Mouse (Mus musculus) forebrain, embryonic 12.5 days (tissue): ENCODE results near the gene Gngt2. TPM values are rescaled to one million over a fixed set of nuclear protein-coding genes. Genes with fewer than 3 reads are reported as not detected.

Source experiments
- ATAC-seq: fragments of 200-750 bp; cut with Nextera tagmentation; 2 replicates; pipeline ENCODE4 v1.8.0; 2017; ENCODE audit warnings: moderate TSS enrichment; ENCODE audit not compliant: low FRiP score
- H3K27ac ChIP-seq: fragments of 300-500 bp; sonication (generic); 2 replicates; pipeline ENCODE4 v1.5.1; 2016; ENCODE audit warnings: mild to moderate bottlenecking
- H3K27me3 ChIP-seq: fragments of 300-500 bp; sonication (generic); 2 replicates; pipeline ENCODE4 v1.6.1; 2016; ENCODE audit warnings: mild to moderate bottlenecking
- H3K36me3 ChIP-seq: fragments of 300-500 bp; sonication (generic); replicated peaks from 2 replicates; pipeline ENCODE4 v1.6.1; 2016; ENCODE audit warnings: mild to moderate bottlenecking
- H3K4me1 ChIP-seq: fragments of 300-500 bp; sonication (generic); 2 replicates; pipeline ENCODE4 v1.6.1; 2016
- H3K4me2 ChIP-seq: fragments of 300-500 bp; sonication (generic); 2 replicates; pipeline ENCODE4 v1.6.1; 2016; ENCODE audit warnings: mild to moderate bottlenecking, moderate library complexity
- H3K4me3 ChIP-seq: fragments of 300-500 bp; sonication (generic); replicated peaks from 2 replicates; pipeline ENCODE4 v1.5.1; 2016; ENCODE audit warnings: mild to moderate bottlenecking
- H3K9ac ChIP-seq: fragments of 300-500 bp; sonication (generic); 2 replicates; pipeline ENCODE4 v1.6.1; 2016; ENCODE audit warnings: mild to moderate bottlenecking
- H3K9me3 ChIP-seq: fragments of 300-500 bp; sonication (generic); 2 replicates; pipeline ENCODE4 v1.6.1; 2016
- WGBS: fragments of 180-500 bp; shearing (Covaris S2); methylation state at CpG from one replicate; pipeline ENCODE4 v1.1.7; 2016; 5-methylcytosine and 5-hydroxymethylcytosine counted together
- polyA plus RNA-seq: library from polyadenylated mRNA; unstranded; fragments of >200 nt; fragmentation: Nextera tagmentation; extraction: Ambion mirVana; gene quantifications from 2 replicates; pipeline ENCODE4 v1.2.1, GENCODE M21; 2016

The Gngt2 gene
- polyA plus RNA-seq, 1 experiment from 2014 or later = 3.7 TPM

GRCm38 (mm10) chr11:95811741-95812140 lies 25.3 kb upstream of the Gngt2 start:
- no peak overlapping the region for H3K4me2 ChIP-seq
- 0 out of 2 replicates have a peak, but pooled peaks cover 5% of the 10 kb centered on the region for H3K27me3 ChIP-seq
- H3K9ac ChIP-seq = no peak overlapping the region
- H3K36me3 ChIP-seq = no peaks in the 10 kb centered on the region
- 86% methylated on average over 6 of the region's 6 CpGs for WGBS
- H3K4me1 ChIP-seq = peaks cover 9% of the 10 kb centered on the region
- no peak overlapping the region for H3K4me3 ChIP-seq
- no peak for ATAC-seq
- no peak overlapping the region for H3K27ac ChIP-seq
- H3K9me3 ChIP-seq = peaks cover 9% of the 10 kb centered on the region; the same call in 1 of the 2 replicates

- no peak overlapping the region for H3K4me3 ChIP-seq
- H3K4me1 ChIP-seq = peaks cover 9% of the 10 kb centered on the region
- H3K27me3 ChIP-seq = 0 out of 2 replicates have a peak, but pooled peaks cover 5% of the 10 kb centered on the region
- no peak overlapping the region for H3K4me2 ChIP-seq
- ATAC-seq = no peak
- no peaks in the 10 kb centered on the region for H3K36me3 ChIP-seq
- no peak overlapping the region for H3K27ac ChIP-seq
- peaks cover 7% of the 10 kb centered on the region; the same call in 1 of the 2 replicates for H3K9me3 ChIP-seq
- WGBS = 74% methylated on average over 4 of the region's 4 CpGs
- H3K9ac ChIP-seq = no peak overlapping the region
Observed at GRCm38 (mm10) chr11:95812224-95812623, 24.8 kb upstream of the Gngt2 start.

- Histone ChIP-seq H3K9ac (no peak overlapping the region), H3K4me1 (peaks cover 9% of the 10 kb centered on the region), H3K4me3 (no peak overlapping the region), H3K27ac (no peak overlapping the region), H3K36me3 (no peaks in the 10 kb centered on the region), H3K9me3 (no peaks in the 10 kb centered on the region), H3K4me2 (no peak overlapping the region), H3K27me3 (0 out of 2 replicates have a peak, but pooled peaks cover 8% of the 10 kb centered on the region)
- ATAC-seq = no peak
- WGBS = 92% methylated on average over 2 of the region's 2 CpGs
Observed at GRCm38 (mm10) chr11:95814101-95814500, 22.9 kb upstream of the Gngt2 start.

GRCm38 (mm10) chr11:95814857-95815256 lies 22.2 kb upstream of the Gngt2 start:
- ATAC-seq = no peak
- WGBS = 82% methylated on average over 5 of the region's 5 CpGs

GRCm38 (mm10) chr11:95815412-95815811 lies 21.6 kb upstream of the Gngt2 start:
- Histone ChIP-seq H3K27me3 (0 out of 2 replicates have a peak, but pooled peaks cover 8% of the 10 kb centered on the region), H3K4me3 (no peak overlapping the region), H3K9ac (no peak overlapping the region), H3K9me3 (no peaks in the 10 kb centered on the region), H3K27ac (no peak overlapping the region), H3K4me1 (no peaks in the 10 kb centered on the region), H3K4me2 (no peak overlapping the region), H3K36me3 (no peaks in the 10 kb centered on the region)
- ATAC-seq = no peak
- WGBS = 82% methylated on average over 9 of the region's 9 CpGs

More at GRCm38 (mm10) chr11:95814857-95815256, 22.2 kb upstream of the Gngt2 start:
- Histone ChIP-seq H3K4me1 (peaks cover 3% of the 10 kb centered on the region), H3K9ac (no peak overlapping the region), H3K9me3 (no peaks in the 10 kb centered on the region), H3K27me3 (0 out of 2 replicates have a peak, but pooled peaks cover 8% of the 10 kb centered on the region), H3K36me3 (no peaks in the 10 kb centered on the region), H3K4me3 (no peak overlapping the region), H3K4me2 (no peak overlapping the region), H3K27ac (no peak overlapping the region)

- peaks cover 7% of the 10 kb centered on the region for H3K4me1 ChIP-seq
- no peak overlapping the region for H3K27ac ChIP-seq
- ATAC-seq = no peak
- no peaks in the 10 kb centered on the region for H3K36me3 ChIP-seq
- no peak overlapping the region for H3K9ac ChIP-seq
- H3K4me2 ChIP-seq = no peak overlapping the region
- H3K9me3 ChIP-seq = no peaks in the 10 kb centered on the region
- 86% methylated on average over 8 of the region's 8 CpGs for WGBS
- H3K27me3 ChIP-seq = peaks cover 32% of the 10 kb centered on the region
- H3K4me3 ChIP-seq = no peak overlapping the region
Observed at GRCm38 (mm10) chr11:95819138-95819537, 17.9 kb upstream of the Gngt2 start.

- no peaks in the 10 kb centered on the region for H3K9me3 ChIP-seq
- no peak overlapping the region for H3K4me3 ChIP-seq
- H3K27me3 ChIP-seq = peaks cover 53% of the 10 kb centered on the region
- no peak overlapping the region for H3K27ac ChIP-seq
- 93% methylated on average over 3 of the region's 3 CpGs for WGBS
- H3K9ac ChIP-seq = no peak overlapping the region
- ATAC-seq = no peak
- no peak overlapping the region for H3K4me2 ChIP-seq
- H3K36me3 ChIP-seq = no peaks in the 10 kb centered on the region
- H3K4me1 ChIP-seq = peaks cover 15% of the 10 kb centered on the region
Observed at GRCm38 (mm10) chr11:95821511-95821910, 15.5 kb upstream of the Gngt2 start.

- Histone ChIP-seq H3K4me3 (no peak overlapping the region), H3K4me2 (no peak overlapping the region), H3K36me3 (no peaks in the 10 kb centered on the region), H3K9me3 (no peaks in the 10 kb centered on the region), H3K4me1 (peaks cover 15% of the 10 kb centered on the region), H3K27me3 (peaks cover 60% of the 10 kb centered on the region), H3K27ac (no peak overlapping the region), H3K9ac (no peak overlapping the region)
- no peak for ATAC-seq
- WGBS = 94% methylated on average over 4 of the region's 4 CpGs
Observed at GRCm38 (mm10) chr11:95822437-95822836, 14.6 kb upstream of the Gngt2 start.

GRCm38 (mm10) chr11:95824071-95824876 lies 12.7 kb upstream of the Gngt2 start, which contains the start of gene Phospho1:
Phospho1 (plus strand) TSS chr11:95824499.
- H3K27me3 ChIP-seq = peaks cover 76% of the 10 kb centered on the region
- no peaks in the 10 kb centered on the region for H3K36me3 ChIP-seq
- H3K4me3 ChIP-seq = peak within 1 kb of the TSS; percentile 70
- peak within 1 kb of the TSS; percentile 96 for H3K4me2 ChIP-seq
- under 1% methylated on average over 64 of the region's 78 CpGs for WGBS
- H3K27ac ChIP-seq = no peak within 1 kb of the TSS
- H3K9ac ChIP-seq = peak within 1 kb of the TSS; percentile 78
- peaks cover 15% of the 10 kb centered on the region for H3K4me1 ChIP-seq
- ATAC-seq = peak; percentile 99
- H3K9me3 ChIP-seq = no peaks in the 10 kb centered on the region

- peak overlapping the region; percentile 70 for H3K4me3 ChIP-seq
- peak overlapping the region; percentile 96 for H3K4me2 ChIP-seq
- H3K27me3 ChIP-seq = peaks cover 82% of the 10 kb centered on the region
- H3K9ac ChIP-seq = peak overlapping the region; percentile 78
- peak; percentile 20 for ATAC-seq
- no peaks in the 10 kb centered on the region for H3K9me3 ChIP-seq
- H3K4me1 ChIP-seq = peaks cover 16% of the 10 kb centered on the region
- H3K27ac ChIP-seq = no peak overlapping the region
- H3K36me3 ChIP-seq = no peaks in the 10 kb centered on the region
- under 1% methylated on average over 11 of the region's 11 CpGs for WGBS
Observed at GRCm38 (mm10) chr11:95824877-95825243, 12.2 kb upstream of the Gngt2 start.

GRCm38 (mm10) chr11:95825625-95826024 lies 11.4 kb upstream of the Gngt2 start:
- no peak overlapping the region for H3K4me2 ChIP-seq
- no peak for ATAC-seq
- H3K9me3 ChIP-seq = no peaks in the 10 kb centered on the region
- H3K27ac ChIP-seq = no peak overlapping the region
- H3K9ac ChIP-seq = no peak overlapping the region
- peaks cover 23% of the 10 kb centered on the region for H3K4me1 ChIP-seq
- H3K36me3 ChIP-seq = no peaks in the 10 kb centered on the region
- H3K27me3 ChIP-seq = peaks cover 90% of the 10 kb centered on the region
- WGBS = 63% methylated on average over 3 of the region's 3 CpGs
- no peak overlapping the region for H3K4me3 ChIP-seq

- H3K4me2 ChIP-seq = no peak overlapping the region
- H3K9ac ChIP-seq = no peak overlapping the region
- 60% methylated on average over 6 of the region's 6 CpGs for WGBS
- H3K9me3 ChIP-seq = no peaks in the 10 kb centered on the region
- H3K36me3 ChIP-seq = no peaks in the 10 kb centered on the region
- no peak for ATAC-seq
- peaks cover 32% of the 10 kb centered on the region for H3K4me1 ChIP-seq
- no peak overlapping the region for H3K4me3 ChIP-seq
- H3K27me3 ChIP-seq = peaks cover 94% of the 10 kb centered on the region
- no peak overlapping the region for H3K27ac ChIP-seq
Observed at GRCm38 (mm10) chr11:95826317-95827167, 10.5 kb upstream of the Gngt2 start.
